Mouse (Mus musculus) lung, embryonic 16.5 days (tissue): ENCODE results near the gene Ccnd1. TPM values are rescaled to one million over a fixed set of nuclear protein-coding genes. Genes with fewer than 3 reads are reported as not detected.

Source experiments
- ATAC-seq: fragments of 200-750 bp; cut with Nextera tagmentation; 2 replicates; pipeline ENCODE4 v1.8.0; 2017; ENCODE audit warnings: low read depth, mild to moderate bottlenecking, moderate library complexity
- H3K27ac ChIP-seq: fragments of 300-500 bp; sonication (generic); 2 replicates; pipeline ENCODE4 v1.5.1; 2014; ENCODE audit warnings: mild to moderate bottlenecking, control low read depth, low read length
- H3K27me3 ChIP-seq: fragments of 300-500 bp; sonication (generic); 2 replicates; pipeline ENCODE4 v1.6.1; 2014; ENCODE audit warnings: low read depth, low read length, mixed read lengths; ENCODE audit not compliant: control insufficient read depth, insufficient read depth
- H3K36me3 ChIP-seq: fragments of 300-500 bp; sonication (generic); 2 replicates; pipeline ENCODE4 v1.6.1; 2014; ENCODE audit warnings: low read length; ENCODE audit not compliant: control insufficient read depth, insufficient read depth
- H3K4me1 ChIP-seq: fragments of 300-500 bp; sonication (generic); replicated peaks from 2 replicates; pipeline ENCODE4 v1.6.1; 2014; ENCODE audit warnings: low read length, mixed read lengths; ENCODE audit not compliant: control insufficient read depth, insufficient read depth
- H3K4me2 ChIP-seq: fragments of 300-500 bp; sonication (generic); 2 replicates; pipeline ENCODE4 v1.6.1; 2014; ENCODE audit warnings: low read depth, low read length, control low read depth
- H3K4me3 ChIP-seq: fragments of 300-500 bp; sonication (generic); 2 replicates; pipeline ENCODE4 v1.5.1; 2014; ENCODE audit warnings: mild to moderate bottlenecking, low read length, control low read depth
- H3K9ac ChIP-seq: fragments of 300-500 bp; sonication (generic); 2 replicates; pipeline ENCODE4 v1.6.1; 2014; ENCODE audit warnings: low read length, control low read depth
- H3K9me3 ChIP-seq: fragments of 300-500 bp; sonication (generic); 2 replicates; pipeline ENCODE4 v1.6.1; 2016; ENCODE audit warnings: low read length; ENCODE audit not compliant: control insufficient read depth
- WGBS: fragments of 180-500 bp; shearing (Covaris S2); extraction: QIAGEN DNeasy Blood & Tissue Kit; methylation state at CpG from one replicate; pipeline ENCODE4 v1.1.7; 2014; 5-methylcytosine and 5-hydroxymethylcytosine counted together
- polyA plus RNA-seq: library from polyadenylated mRNA; unstranded; fragments of >200 nt; fragmentation: Nextera tagmentation; extraction: Ambion mirVana; gene quantifications from 2 replicates; pipeline ENCODE4 v1.2.1, GENCODE M21; 2015

The Ccnd1 gene
- polyA plus RNA-seq, 1 experiment from 2014 or later = 122 TPM

DNA sequence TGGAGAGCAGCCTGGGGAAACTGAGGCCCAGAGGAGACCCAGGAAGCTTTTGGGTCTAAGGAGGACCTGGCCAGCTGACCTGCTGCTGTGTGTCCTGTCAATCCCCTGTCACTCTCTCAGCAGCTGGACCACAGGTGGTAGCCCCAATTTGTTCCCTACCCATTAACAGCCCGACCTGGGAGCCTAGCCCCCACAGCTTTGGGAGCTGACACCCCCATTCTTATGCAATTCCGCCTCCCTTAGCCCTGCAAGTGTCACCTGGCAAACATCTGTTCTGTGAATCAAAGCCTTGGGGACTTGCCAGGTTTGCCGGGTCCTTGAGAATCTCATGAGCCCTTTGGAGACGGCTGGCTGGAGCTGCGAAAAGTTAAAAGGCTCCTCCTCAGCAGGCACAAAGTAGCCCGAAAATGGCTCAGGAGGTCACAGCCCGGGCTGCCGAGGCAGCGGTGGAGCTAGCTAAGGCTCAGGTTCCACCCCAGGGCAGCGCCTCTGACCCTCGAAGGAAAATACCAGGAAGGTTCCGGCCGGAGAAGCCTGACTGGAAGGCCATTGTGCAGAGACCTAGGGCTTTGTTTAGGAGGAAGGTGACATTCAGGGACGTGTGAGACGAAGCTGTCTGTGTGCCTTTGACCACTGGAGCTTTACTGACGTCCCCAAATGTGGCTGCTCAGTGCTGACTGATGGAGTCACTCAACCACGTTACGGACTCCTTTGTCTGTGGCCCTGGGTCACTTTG lies 51.0 kb downstream of the Ccnd1 start:
- no peaks in the 10 kb centered on the region for H3K36me3 ChIP-seq
- peaks cover 5% of the 10 kb centered on the region; the same call in 1 of the 2 replicates for H3K27me3 ChIP-seq
- ATAC-seq = 0 out of 2 replicates have a peak, but pooled peaks have one; percentile 4
- no peak overlapping the region for H3K9ac ChIP-seq
- H3K27ac ChIP-seq = no peak overlapping the region
- no peaks in the 10 kb centered on the region for H3K4me1 ChIP-seq
- H3K4me2 ChIP-seq = no peak overlapping the region
- H3K9me3 ChIP-seq = no peaks in the 10 kb centered on the region
- H3K4me3 ChIP-seq = no peak overlapping the region
- 6% methylated on average over 18 of the region's 18 CpGs for WGBS

DNA sequence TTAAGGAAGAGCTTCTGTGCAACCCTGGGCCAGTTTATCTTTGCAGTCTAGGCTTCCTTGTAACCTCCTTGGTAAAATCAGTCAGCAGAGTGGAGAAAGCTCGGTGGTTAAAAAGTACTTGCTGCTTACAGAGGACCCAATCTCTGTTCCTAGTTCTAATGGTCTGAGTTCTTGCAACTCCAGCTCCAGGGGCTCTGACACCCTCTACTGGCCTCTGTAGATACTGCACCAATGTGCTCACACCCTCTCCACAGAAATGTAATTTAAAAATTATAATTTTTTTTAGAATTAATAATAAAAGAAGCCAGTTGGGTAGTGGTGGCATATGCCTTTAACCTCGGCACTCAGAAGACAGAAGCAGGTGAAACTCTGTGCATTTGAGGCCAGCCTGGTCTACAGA lies 52.1 kb downstream of the Ccnd1 start:
- 81% methylated on average over 2 of the region's 2 CpGs for WGBS
- Histone ChIP-seq H3K9me3 (no peaks in the 10 kb centered on the region), H3K27me3 (peaks cover 5% of the 10 kb centered on the region; the same call in 1 of the 2 replicates), H3K4me2 (no peak overlapping the region), H3K9ac (no peak overlapping the region), H3K4me1 (no peaks in the 10 kb centered on the region), H3K36me3 (no peaks in the 10 kb centered on the region), H3K4me3 (no peak overlapping the region), H3K27ac (no peak overlapping the region)
- no peak for ATAC-seq

DNA sequence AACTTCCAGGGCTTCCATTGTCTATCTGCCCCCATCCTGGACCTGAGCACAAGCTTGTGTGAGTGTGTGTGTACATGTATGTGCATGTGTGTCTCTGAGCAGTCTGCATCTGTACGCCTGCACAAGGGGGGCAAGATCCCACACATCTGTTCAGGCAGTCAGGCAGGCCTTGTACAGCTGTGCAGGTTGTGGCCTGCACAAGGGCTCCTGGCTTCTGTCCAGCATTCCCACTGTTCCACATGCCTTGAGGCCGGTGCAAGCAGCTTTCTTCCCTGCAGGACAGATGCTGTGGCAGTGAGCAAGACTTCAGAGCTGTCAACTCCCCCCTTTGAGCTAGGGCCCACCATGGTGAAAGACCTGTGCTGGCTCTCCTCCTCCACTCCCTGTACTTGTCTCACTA lies 56.6 kb downstream of the Ccnd1 start:
- H3K4me1 ChIP-seq = no peaks in the 10 kb centered on the region
- H3K9me3 ChIP-seq = no peaks in the 10 kb centered on the region
- no peak for ATAC-seq
- H3K27ac ChIP-seq = no peak overlapping the region
- no peaks in the 10 kb centered on the region for H3K27me3 ChIP-seq
- no peak overlapping the region for H3K9ac ChIP-seq
- 21% methylated on average over 2 of the region's 2 CpGs for WGBS
- no peak overlapping the region for H3K4me3 ChIP-seq
- H3K36me3 ChIP-seq = no peaks in the 10 kb centered on the region
- no peak overlapping the region for H3K4me2 ChIP-seq

Other genes with a start within 250 kb of the Ccnd1 start
- gene Ano1, start 188.0 kb downstream of the Ccnd1 start, polyA plus RNA-seq = 111 and 114 TPM in 2 replicates
- gene Fgf3, start 101.8 kb downstream of the Ccnd1 start, polyA plus RNA-seq = not detected in 2 replicates
- not detected in 2 replicates for gene Fgf4, start 92.6 kb downstream of the Ccnd1 start, polyA plus RNA-seq
- not detected in 2 replicates for gene Fgf15, start 43.4 kb downstream of the Ccnd1 start, polyA plus RNA-seq
- gene LTO1, start 24.8 kb downstream of the Ccnd1 start, polyA plus RNA-seq = 28.2 and 29.1 TPM in 2 replicates